Mouse (Mus musculus): ENCODE measurements around the gene C1ql3. TPM values are rescaled to one million over a fixed set of nuclear protein-coding genes. Genes with fewer than 3 reads are reported as not detected.
A peak's percentile ranks its signal among the peaks of the same experiment; 100 is the strongest.

C1ql3 gene
- not detected for polyA plus RNA-seq (2017; shearing (Covaris generic))

- ATAC-seq: no peak
These were observed at the start of gene C1ql3 for GRCm38 (mm10) chr2:13011472-13011871. Gene C1ql3 (minus strand): TSS chr2:13011806.

DNA sequence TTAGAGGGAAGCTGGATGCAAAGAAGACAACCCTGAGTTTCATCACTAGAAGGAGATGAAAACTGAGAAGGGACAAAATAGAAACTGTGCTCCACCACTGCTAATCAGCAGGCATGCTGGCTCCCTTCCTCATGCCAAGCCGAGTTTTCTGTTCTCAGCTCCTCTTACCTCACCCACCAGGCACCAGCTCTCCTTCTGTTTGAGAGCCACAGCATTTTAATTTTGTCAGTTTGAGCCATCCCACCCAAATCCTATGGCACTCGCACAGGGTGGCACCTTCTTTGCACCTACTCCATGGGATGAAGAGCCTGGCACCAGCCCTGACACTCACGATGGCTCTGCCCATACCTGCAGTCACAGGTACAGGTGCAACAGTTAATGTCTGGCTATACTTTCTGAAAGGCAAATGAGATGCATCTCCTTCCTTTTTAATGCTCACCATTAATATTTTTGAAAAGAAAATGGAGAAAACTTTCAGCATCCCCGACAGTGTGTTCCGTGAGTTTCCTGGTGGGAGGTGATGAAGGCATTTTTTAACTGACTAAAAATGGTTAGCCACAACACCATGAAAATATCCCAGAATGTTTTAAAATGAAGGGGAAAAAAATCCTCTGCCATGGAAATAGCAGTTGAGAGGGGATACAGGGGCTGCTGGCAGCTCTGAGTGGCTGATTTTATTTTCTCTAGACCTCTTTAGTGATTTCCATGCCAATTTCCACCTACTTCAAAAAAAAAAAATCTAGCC lies 49.0 kb upstream of the C1ql3 start:
- ATAC-seq: no peak

- ATAC-seq: no peak
These were observed 37.0 kb upstream of the C1ql3 start for GRCm38 (mm10) chr2:13048649-13049048.

- no peak for ATAC-seq
These were observed 32.9 kb upstream of the C1ql3 start for GRCm38 (mm10) chr2:13044555-13044954.

DNA sequence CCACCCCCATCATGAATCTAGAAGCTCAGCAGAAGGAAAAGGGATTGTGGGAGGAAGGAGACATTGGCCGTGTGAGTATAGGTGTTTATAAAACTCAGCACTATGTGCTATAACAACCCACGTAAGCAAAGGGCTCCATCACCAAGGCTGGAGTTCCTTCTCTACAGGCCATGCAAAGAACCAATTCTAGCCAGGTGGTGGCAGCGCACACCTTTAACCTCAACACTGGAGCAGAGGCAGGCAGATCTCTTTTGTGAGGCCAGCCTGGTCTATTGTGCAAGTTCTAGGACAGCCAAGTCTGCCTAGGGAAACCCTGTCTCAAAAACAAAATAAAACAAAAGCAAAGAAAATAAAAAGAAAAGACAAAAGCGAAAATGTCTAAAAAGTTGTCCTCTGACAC lies 28.2 kb upstream of the C1ql3 start:
- no peak for ATAC-seq

DNA sequence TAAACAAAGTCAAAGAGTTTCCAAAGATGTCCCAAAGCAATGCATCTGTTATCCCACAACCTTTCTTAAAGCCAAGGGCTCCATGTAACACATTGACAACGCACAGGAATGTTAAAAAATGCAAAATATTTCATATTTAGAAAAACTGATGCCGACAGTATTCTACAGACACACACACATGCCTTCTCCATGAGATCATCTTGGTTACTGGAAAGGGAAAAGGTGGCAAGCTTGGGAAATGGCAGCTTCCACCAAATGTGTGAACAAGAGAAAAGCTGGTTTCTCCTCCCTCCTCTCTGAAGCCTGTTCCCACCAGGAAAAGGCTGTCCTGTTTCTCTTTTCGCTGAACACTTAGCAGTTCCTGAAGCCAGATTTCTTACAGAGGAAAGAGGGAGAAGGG lies 27.2 kb upstream of the C1ql3 start:
- no peak for ATAC-seq

DNA sequence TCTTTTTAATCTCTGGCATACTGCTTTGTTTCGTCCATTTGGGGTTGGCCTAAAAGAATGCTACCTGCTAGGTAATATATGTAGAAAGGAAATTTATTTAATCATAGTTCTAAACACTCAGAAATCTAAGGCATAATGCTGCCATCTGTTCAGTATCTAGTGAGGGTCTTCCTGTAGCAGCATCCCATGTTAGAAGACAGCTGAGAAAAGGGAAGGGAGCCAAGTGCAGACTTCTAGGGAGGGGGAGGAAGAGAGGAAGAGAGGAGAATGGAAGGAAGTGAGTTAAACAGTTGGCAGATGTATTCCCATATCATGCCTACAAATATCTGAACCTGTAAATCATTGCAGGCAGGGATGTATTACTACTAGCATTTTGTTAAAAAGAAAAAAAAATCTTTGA lies 7.3 kb upstream of the C1ql3 start:
- ATAC-seq: no peak

- ATAC-seq: no peak
These were observed 6.8 kb upstream of the C1ql3 start for GRCm38 (mm10) chr2:13018382-13018781.

GRCm38 (mm10) chr2:13011973-13012372 lies 367 bp upstream of the C1ql3 start:
- ATAC-seq: no peak

- ATAC-seq: no peak
These were observed 905 bp downstream of the C1ql3 start for GRCm38 (mm10) chr2:13010460-13011341.

DNA sequence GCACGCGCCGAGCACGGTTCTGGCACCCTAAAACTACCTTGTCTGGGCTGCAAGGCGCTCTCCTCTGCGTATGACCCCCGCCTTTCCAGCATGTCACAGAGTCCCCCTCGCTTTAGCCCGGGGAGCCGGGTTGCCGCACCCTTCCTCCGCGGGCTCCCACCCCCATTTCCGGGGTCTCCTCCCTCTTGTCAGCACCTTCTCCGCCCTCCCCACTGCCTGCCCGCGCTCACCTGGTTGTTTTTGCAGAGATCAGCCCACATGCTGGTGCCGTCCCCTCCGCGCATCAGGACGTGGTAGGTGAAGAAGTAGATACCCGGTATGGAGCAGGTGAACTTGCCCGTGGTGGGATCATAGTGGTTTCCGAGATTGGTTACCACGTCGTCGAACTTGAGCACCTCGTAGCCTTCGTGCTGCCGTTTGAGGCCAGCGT lies 1.6 kb downstream of the C1ql3 start:
- ATAC-seq: peak; percentile 60

DNA sequence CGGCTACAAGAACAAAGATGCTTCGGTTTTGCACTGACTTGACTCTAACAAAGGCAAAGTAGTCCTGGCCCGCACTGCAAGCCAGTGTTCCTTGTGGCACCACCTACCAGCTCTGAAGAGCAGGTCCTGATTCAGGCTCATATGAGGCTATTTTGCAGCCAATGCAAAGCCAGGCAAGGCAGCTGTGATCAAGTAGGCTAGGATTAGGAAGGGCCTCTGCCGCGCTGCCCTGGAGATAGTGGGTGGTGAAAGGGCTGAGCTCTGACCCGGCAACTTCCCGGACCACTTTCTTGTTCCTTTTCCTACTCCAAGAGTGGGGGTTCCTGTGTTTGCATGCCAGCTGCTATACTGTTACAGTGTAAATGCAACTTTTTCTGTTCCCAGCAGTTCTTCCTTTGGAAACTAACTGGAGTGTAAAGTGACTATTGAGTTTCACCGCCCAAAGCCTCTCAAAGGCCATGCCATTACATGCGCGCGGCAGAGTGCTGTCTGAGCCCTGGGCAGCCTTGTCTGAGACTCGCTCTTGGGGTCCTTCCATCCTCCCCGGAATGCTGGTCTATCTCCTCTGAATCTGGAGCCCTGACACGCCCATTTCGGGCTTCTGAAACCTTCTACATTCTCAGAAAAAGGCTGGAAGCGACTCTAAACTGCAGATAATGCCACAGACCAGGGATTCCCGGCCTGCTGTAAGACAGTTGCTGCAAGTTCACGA lies 2.2 kb downstream of the C1ql3 start:
- no peak for ATAC-seq

- ATAC-seq: no peak
These were observed 3.2 kb downstream of the C1ql3 start for GRCm38 (mm10) chr2:13008433-13008832.

- ATAC-seq: no peak
These were observed 11.6 kb downstream of the C1ql3 start for GRCm38 (mm10) chr2:13000026-13000425.

DNA sequence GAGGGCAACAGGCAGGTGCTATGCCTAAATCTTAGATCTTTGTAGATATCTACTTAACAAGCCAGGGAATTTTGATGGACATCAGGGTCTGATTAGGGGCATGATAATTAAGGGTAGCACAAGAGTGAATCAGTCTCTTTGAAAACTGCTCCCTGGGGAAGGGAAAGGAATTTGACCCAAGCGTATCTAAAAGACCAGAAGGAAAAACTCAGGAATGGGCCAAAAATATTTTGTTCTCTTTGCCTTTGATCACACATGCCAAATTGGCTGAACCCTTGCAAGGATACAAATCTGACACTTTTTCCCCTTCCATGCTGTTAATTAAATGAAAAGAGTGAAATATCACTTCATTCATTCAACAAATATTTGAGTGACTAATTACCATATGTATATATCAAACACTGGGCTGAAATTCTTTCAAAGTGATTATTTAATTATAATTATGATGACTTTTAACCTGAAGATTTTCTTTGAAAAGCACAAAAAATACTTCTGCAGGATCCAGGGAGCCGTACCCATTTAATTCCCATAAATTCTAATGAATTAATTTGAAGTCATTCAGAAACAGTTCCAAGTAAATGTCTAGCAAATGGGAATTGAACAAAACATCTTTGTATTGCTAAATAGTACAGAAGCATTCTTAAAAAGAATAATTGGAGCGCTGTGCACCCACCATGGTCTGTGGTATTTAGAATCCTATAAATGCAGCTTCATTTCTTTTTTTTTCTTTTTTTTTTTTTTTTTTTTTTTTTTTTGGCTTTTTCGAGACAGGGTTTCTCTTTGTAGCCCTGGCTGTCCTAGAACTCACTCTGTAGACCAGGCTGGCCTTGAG lies 26.5 kb downstream of the C1ql3 start:
- ATAC-seq: no peak

DNA sequence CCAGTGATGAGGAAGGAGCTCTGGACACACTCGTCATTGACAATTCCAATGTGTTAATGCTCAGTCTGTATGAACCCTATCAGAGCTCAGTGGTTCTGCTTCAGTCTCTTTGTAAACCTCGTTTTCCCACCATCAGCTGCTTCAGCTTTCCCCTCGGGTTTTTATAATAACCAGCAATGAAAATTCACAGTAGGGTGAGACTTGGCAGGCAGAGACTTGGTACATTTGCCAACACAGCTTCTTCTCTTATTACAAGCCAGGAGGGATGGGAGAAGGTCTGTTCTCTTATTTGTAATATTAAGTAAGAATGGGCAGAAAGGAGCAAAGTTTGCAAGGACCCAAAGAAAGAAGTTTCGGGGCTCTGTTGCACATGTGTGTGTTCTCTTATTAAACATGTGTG lies 32.8 kb downstream of the C1ql3 start:
- no peak for ATAC-seq

DNA sequence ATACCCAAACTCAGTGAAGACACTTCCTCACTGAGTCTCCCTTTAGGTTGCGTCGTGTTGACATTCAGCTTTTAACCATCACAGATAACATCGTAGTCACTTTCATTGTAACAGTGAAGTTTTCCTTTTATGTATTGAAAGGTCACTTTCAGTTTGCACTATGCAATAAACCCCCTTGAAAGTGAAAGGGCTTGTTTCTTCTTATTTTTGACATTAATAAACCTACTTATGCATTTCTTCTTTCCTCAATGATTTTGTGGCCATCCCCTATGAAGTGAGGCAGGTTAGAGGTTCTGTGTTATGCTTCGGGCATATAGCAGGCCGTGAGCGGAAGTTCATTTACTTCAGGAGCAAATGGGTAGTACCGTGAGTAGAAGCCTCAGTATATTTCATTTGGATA lies 34.2 kb downstream of the C1ql3 start:
- ATAC-seq: peak; percentile 89

- no peak for ATAC-seq
These were observed 37.9 kb downstream of the C1ql3 start for GRCm38 (mm10) chr2:12973752-12974151.

- ATAC-seq: no peak
These were observed 41.4 kb downstream of the C1ql3 start for GRCm38 (mm10) chr2:12970049-12970724.

GRCm38 (mm10) chr2:12956703-12957424 lies 54.7 kb downstream of the C1ql3 start:
- no peak for ATAC-seq
